Mouse (Mus musculus) urinary bladder, postnatal 10 days (tissue): ENCODE measurements around the gene Fkbp15.

Source experiments
- DNase-seq: peaks from one replicate; pipeline ENCODE4 v3.0.0; 2022; ENCODE audit warnings: low spot score

Fkbp15 gene

DNA sequence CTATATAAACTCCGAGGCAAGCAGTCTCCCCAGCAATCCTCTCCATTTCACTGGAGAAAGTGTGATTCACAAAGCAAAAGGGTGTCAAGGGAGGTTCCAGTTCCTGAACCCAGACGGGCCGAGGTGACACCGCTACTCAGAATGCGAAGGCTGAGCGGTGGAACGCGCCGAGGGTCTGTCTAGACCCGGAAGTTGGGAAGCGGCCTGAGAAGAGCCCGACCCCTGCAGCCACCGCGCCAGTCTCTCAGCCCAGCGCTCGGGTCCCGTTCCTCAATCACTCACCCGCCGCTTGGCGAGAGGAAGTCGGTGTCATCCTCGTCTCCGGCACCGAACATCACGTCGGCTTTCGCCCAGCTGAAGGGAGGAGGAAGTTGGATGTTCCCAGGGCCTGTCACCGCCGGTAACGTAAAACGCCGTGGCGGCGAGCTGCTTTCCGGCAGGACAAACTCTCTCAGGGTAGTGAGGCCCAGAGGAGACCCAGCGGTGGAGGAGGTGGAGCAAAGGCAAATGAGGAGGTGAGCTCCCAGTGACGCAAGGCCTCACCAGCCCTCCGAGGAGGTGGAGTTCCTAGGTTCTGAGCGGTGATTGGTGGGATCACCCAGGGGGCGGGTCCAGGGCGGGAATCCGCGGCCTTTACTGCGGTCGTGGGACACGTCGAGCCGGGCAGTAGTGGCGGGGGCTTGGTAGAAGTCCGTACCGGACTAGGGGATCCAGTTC, at the start of gene Fkbp15, which contains the start of gene Slc31a1:
TSS of gene Fkbp15 (minus strand) at position 461 of the 717 bp plus-strand sequence.
TSS of gene Slc31a1 (plus strand) at position 640 of the 717 bp plus-strand sequence.
- DNase-seq, result peak; percentile 84

DNA sequence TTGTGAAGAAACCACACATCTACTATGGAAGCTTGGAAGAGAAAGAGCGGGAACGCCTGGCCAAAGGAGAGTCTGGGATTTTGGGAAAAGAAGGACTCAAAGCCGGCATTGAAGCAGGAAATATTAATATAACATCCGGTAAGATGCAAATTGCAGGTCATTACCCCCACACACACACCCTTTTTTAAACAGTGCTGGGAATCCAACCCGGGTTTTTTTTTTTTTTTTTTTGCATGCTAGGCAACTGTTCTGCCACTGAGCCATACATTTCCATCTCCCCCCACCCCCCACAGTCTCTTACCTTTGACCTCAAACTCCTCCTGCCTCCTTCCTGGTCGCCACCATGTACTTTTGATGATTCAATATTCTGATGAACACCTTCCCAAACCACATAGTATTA, 49.3 kb upstream of the Fkbp15 start:
- DNase-seq, result no peak

DNA sequence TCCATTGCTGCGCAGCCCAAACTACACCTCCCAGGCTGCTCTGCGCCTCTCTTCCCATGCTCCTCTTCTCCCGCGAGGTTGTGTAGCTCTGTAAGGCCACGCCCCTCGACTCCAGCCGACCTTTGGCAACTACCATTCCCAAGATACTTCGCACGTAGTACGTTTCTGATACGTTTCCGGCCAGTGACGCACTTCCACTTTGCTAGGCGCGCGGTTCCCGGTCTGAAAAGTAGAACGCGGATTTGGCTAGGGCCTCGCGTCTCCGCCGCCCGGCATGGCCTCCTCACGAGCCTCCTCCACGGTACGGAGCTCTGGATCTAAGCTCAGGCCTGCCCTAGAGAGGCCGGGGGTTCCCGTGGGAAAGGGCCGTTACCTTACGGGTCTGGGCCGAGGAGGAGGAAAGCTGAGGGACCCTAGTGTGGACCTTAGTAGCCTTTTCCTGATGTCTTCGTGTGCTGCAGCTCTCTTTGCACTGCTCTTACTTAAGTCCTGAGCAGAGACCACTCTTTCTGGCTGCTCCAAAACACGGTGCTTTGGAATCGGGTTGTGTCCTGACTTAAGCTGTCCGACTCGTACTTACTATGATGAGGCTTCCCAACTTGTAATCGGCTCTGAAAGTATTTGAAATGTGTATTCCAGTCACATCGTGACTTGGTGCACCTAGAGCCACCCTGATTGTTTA, 48.4 kb upstream of the Fkbp15 start, which contains the start of the genes Cdc26 and Prpf4:
TSS of gene Cdc26 (minus strand) at position 42 of the 682 bp plus-strand sequence.
TSS of gene Prpf4 (plus strand) at position 197 of the 682 bp plus-strand sequence.
- peak; percentile 85 for DNase-seq

DNA sequence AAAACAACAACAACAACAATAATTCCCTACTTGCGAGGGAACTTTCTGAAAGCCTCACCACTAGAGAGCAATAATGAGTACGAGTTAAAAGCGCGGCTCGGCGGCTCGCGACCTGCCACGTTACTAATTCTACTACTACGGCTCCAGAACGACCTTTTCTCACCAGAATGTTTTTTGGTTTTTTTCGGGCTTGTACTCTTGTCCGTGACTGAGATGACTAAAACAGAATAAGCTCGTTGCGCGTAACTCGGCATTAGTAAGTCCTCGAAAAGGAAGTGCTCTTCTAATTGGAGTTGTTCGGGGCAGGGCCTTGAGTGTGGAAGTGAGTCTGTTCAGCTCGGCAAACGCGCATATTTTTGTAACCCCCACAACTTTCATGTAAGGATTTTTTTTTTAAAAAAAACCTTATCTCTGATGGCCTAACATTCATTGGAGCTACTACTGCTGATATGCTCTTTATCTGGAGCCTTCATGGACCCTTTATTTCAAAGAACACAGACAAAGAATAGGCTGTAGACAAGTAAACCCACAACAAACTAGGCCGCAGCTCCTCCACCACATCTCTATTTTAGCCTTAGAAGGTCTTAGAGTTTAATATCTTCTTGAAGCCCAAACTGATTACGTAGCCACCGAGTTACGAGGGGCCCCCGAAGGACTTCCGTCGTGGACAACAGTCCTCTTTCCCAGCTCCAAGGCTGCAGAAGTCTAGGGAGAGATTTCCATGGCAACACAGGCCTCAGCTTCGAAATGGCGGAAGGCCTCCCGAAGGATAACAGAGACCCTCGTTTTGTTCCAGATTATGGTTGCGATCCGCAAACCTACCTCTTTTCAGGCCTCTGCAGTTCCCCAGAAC, 47.6 kb upstream of the Fkbp15 start:
- no peak for DNase-seq

DNA sequence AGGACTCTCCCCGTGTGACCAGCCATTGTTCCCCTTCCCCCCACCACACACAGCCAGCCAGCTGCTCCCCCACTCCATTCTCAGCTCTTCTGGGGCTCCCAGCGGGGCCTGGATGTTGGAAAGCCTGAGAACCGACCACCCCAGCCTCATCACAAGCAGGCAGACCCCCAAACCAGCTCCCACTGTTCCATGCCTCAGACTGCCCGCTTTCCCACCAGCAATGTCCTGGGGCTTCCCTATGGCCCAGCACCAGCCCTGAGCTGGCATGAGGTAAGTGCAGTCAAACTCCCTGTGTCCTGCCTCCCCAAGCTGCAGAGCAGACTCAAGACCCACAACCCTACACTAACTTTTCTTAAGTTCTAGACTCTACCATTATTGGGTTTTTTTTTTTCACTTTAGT, 45.8 kb upstream of the Fkbp15 start:
- no peak for DNase-seq

DNA sequence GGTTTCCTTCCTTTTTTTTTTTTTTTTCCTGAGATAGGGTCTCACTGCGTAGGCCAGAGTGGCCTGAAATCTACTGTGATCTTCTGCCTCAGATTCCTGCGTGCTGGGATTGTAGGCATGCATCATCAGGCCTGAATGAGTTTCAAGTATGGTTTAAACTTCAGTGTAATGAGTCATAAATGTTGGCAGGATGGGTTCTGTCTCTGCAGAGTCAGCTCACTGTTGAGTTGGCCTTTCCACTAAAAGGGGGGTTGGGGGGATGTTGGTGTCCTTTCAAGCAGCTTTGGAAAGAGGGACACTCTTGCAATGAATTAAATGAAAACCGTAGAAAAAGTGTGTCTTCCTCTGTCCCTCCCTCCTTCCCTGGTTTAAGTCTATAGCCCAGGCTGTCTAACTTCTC, 38.6 kb upstream of the Fkbp15 start:
- no peak for DNase-seq

DNA sequence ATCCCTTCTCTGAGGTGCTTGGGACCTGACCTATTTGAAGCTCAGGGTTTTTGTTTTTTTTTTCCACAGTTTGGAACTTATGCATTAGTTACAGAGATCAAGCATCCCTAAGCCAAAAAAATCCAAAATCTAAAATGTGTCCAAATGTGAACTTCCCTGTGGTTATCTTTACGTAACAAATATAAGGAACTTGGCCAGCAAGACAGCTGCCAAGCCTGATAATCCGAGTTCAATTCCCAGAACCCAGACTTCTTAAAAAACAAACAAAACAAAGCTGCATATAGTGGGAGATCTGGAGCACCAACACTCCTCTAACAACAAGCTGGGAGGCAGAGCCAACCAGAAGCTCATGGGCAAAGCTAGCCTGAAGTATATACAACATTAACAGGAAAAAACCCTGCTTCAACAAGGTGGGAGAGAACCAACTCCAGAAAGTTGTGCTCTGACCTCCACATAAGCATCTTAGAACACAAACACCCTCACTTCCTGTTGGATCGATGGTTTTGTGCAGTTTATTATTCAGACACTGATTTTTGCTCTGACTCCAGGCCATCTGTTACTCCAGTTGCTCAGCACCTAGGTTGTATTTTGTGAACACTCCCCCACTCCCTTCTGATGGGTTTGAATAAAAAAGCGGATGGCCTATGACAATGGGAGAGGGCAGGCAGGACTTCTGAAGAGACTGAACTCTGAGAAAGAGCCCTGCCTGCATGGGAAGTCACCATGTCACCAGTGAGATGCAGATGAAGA, 37.4 kb upstream of the Fkbp15 start:
- no peak for DNase-seq

DNA sequence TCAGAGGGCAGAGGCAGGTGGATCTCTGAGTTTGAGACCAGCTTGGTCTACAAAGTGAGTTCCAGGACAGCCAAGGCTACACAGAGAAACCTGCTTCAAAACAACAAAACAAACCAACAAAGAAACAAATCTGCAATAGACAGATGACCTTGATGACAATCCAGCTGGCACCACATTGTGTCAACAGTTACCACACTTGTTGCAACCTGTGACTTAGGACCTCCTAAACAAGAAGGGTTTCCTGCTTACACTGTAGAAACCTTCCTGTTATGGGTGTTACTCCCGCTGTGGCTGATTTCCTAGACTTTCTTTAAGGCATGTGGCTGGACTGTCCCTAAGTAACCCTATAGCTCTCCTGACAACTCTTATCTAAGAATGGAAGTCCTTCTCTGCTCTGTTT, 35.5 kb upstream of the Fkbp15 start:
- no peak for DNase-seq

DNA sequence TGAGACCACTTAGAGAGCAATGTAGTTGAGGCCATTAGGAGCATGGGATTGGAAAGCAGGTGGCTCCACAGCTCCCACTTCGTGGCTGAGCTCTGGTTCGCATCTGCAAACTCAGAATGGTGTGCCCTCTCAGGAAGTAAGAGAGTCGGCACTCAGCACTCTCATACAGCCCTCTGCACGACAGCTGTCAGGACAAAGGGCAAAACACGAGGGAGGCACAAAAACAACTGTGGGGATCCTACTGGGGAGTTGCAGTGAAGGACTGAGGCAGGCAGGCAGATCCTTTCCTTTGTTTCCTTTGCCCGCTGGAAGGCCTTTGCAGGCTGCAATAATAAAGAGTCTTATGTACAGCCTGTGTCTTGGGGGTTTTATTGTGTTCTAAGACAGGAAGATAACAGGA, 33.1 kb upstream of the Fkbp15 start:
- DNase-seq, result no peak

DNA sequence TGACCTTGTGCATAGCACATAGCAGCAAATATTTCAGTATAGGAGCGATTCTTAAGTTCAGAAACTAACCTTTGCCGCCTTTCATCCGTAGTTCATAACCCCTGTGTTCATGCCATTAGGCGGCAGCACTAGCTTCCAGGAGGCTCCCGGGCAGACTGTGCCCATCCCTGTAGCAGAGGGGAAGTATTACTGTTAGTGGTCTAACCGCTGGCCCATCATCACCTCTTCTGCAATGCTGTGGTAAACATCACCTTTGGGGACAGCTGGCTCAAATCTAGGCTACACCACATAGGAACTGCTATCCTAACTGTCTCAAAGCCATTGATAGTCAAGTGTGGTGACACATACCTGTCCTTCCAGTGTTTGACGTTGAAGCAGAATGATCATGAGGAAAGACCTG, 31.5 kb upstream of the Fkbp15 start:
- no peak for DNase-seq

DNA sequence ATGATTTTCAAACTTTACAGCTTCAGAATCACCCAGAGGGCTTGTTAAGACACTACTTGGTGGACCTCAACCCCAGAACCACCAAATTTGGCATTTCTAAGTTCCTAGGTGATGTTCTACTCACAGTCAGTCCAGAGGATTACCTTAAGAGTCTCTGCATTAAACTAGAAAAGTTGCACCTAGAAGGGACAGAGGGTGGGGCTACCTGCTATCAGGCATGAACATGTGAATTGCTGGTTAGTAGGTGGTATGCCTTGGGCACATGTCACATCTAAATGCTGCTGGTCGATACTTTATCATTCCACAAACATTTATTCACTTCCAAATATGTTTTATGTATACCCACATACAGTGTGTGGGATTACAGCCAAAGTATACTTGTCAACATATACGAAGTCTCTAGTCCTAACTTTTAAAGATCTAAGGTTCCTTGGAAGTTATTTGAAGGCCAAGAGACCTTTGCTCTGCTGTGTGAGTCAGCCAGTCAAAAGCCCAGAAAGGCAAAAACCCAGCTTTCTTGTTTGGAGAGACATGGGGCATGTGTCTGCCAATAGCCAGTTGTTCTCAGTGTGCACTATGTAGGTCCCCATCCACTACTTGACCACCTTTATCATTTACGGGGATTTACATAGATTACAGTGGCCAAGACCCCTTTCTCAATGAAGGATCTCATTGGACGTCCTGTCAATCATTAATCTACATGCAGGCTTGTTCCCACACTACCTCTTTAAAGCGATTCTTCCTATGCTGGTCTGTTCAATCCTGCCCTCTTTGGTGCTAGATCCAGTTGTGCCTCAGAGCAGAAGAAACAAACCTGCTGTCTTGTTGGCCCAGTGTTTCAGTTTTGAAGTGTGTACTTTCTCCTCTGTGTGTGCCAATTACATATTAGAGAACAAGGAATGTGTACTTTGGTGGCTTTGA, 29.5 kb upstream of the Fkbp15 start:
- no peak for DNase-seq

DNA sequence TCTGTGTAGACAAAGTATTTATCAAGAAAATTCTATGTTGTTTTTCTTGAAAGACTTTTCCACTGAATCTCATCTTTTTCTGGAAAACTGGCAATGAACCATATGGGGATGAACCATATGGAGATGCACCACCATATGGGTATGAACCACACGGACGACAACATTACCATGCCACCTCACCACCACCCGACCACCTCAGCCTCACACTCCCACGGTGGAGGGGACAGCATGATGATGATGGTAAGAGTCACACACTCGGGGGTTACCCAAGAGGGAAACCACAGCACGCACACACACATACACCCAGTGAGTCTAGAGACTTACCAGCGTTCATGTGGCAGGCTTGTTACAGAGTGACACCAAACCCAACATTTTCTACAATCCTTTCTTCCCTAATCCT, 25.1 kb upstream of the Fkbp15 start:
- DNase-seq, result no peak

DNA sequence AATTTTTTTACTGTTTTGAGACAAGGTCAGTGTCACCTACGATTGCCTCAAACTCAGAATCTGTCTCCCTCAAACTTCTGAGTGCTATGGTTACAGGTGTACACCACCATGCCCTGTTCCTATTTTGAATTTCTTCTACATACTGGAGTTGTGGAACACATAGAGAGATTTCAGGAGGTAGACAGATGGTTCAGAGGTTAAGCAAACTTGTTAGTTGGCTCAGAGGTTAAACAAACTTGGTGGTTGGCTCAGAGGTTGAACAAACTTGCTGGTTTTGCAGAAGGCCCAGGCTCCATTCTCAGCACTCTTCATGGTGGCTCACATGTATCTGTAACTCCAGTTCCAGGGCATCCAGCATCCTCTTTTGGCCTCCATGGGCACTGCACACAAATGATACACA, 23.8 kb upstream of the Fkbp15 start:
- no peak for DNase-seq

DNA sequence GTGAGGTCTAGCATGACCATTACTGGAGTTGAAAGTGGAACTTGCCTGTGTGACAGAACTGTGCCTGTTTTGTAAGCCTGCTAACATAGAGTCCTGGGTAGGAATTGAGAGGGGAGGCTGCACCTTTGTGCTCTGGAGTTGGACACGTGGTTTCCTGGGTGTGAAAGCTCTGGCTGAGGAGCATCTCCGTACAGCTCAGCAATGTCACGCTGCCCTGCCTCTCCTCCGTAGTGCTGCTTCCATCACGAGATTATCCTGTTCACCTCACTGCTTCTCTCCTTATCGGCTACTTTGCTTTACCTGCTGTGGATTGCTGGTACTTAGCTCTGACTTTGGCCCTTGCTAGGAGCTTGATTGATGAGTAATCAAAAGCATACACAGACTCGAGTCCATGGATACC, 23.4 kb upstream of the Fkbp15 start:
- DNase-seq, result no peak

DNA sequence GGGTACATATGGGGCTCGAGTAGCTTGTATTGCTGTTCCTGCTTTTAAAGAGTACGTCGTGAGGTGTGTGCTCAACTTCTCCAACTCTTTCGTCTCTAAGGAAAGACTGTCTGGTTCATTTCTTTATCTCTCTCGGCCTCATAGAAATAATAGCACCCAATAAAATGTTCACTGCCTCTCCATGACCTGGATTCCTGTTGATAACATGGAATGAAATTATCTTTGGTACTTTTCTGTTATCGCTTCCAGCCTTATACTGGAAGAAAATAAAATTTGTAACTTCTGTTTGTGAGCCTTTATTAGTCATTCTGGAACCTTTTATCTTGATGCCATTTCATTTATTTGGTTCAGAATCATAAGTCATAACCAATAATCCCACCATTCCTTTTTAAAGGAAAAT, 22.9 kb upstream of the Fkbp15 start:
- DNase-seq, result no peak

DNA sequence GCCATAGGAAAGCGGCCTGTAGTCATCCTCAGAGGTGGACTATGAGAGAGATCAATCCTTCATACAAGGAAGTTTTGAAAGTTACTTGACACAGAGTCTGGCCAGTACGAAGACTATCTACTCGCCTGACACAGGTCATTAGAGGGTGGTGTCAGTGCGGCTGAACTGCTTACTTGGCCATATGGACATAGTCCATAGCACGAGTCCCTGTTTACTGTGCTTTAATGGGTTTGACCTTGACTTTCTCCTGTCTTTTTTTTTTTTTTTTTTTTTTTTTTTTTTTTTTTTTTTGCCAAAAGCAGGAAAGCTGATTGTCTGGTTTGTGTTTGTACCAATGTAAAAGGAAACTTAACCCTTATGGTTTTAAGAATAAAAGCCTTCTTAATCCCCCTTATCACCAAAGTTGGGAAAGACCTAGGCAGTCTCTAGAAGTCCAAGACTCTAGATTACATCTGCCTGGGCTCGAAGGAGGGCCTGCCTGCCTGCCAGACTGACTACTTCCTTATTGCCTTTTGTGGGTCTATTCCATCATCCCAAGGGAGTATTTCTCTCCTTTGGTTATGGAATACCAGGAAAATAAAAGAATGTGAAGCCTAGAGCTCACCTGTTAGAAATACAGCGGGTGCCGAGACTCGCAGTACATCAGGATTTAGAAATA, 19.5 kb upstream of the Fkbp15 start:
- DNase-seq, result no peak

DNA sequence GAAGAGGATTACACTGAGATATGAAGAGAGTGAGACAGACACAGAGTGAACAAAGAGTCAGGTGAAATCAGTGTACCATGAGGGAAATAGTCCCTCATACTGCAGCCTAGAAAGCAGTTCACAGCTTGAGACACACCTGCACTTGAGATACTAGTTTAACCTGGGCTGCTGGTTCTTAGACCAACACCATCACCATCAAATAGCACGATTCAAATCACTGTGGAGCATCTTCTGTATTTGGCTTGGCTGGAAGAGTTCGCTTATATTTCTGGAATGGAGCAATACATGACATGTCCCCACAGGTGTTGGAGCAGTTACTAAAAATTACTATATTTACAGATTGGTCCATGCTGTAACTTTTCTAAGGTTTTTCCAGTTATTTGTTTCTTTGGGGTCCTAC, 15.8 kb upstream of the Fkbp15 start:
- no peak for DNase-seq

DNA sequence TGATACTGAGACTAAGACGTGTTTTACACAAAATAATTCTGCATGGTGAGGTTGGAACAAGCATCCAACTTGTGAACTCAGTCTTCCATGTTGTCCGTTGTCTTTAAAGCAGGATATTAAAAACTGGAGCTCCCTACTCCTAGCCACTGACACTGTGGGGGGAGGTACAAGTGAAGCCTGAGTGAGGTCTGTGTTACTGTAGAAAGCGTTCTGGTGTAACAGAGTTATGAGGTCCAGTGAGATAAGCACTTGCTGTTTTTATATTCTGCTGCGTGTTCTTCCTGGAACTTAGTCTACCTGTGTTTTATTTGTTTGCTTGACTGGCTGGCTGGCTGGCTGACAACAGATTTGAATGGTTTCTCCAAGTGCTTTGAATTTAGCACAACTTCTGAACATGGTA, 14.0 kb upstream of the Fkbp15 start:
- no peak for DNase-seq

DNA sequence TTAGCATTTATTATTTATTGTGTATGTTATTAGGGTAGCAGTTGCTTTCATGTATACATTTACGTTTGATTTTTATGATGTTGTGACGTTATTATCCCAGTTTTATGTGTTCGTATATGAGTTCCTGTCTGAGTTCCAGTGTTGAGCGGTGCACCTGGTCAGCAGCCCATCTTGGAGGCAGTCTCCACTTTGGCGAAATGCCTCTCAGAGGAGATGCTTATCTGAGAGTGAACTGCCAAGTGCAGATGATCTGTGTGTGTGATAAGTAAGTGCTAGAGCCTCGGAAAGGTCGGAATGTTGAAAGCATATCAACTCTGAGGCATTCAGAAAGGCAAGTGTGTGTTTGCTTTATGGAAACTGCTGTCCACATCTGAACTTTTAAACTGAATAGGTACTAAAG, 13.3 kb upstream of the Fkbp15 start:
- no peak for DNase-seq

DNA sequence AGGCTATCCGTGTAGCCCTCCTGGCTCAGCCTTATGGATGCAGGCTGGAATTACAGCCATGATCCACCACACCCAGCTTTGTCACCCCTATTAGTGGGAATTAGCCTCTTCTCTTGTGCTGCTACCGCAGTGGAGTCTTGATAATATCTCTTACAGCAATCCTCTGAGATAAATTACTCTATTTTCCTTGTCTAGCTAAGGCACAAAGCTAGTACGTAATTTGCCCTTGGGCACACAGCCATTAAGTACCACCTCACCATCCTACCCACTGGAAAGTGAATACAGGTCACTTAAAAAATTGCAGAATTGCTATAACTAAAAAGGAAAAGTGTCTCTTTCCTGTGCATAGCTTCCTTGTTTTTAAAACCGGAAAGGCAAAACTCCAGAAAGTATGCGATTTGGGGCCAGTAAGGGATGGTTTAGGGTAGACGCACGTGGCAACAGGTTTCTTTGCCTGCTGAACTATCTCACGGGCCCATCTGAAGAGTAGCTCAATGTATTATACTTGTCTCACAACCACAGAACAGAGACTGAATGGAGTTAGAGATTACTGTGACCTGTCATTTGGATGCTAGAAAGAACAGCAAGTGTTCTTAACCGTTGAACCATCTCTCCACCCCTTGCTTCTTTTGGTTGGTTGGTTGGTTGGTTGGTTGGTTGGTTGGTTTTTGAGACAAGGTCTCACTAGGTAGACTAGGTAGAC, 12.6 kb upstream of the Fkbp15 start:
- DNase-seq, result no peak
